Mouse (Mus musculus) embryo, embryonic 11 days (tissue): ENCODE measurements at regions not wholly inside any gene's neighbourhood (a gene's known extent, or its start where the extent isn't known, plus 50 kb on each side); places are given as distances from the start of the nearest gene placed in this dataset.

Experiments used
- DNase-seq: peaks from one replicate; pipeline ENCODE4 v3.0.0-alpha.2; 2015

GRCm38 (mm10) chr2:170294657-170295056, 133.0 kb downstream of the Bcas1 start:
- DNase-seq, result no peak

DNA sequence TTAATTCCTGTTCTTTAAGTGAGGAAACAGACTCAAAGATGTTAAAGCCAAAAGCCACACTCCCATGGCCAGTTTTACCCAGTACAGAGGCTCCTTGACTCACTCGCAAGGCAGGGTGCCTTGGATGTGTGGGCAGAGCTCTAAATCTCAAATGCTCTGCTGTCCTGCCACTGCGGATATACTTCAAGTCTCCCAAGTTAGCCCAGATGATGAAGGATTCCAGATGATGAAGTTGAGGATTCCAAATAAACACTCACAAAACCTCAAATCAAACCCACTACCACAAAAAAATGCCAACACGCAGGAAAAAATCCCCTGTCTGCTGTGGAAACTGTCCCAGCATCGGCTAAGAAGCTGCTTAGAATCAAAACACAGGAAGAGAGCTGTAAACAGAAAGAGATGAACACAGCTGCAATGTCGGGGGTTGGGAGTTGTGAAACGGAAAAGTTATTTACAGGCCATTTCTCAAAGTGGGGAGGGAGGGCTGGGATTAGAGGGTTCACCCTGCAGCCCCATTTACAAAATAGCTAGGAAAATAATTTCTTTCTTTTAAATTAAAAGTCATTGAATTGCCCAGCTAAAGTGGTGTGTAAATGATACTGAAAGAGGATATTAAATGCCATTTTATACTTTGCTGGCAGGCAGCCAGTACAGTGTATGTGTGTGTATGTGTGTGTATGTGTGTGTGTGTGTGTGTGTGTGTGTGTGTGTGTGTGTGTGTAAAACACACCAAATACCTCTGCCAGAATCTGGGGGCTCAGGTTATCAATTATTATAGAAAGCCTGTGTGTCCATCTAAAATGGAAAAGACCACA, 135.6 kb downstream of the Bcas1 start:
- DNase-seq, result no peak

DNA sequence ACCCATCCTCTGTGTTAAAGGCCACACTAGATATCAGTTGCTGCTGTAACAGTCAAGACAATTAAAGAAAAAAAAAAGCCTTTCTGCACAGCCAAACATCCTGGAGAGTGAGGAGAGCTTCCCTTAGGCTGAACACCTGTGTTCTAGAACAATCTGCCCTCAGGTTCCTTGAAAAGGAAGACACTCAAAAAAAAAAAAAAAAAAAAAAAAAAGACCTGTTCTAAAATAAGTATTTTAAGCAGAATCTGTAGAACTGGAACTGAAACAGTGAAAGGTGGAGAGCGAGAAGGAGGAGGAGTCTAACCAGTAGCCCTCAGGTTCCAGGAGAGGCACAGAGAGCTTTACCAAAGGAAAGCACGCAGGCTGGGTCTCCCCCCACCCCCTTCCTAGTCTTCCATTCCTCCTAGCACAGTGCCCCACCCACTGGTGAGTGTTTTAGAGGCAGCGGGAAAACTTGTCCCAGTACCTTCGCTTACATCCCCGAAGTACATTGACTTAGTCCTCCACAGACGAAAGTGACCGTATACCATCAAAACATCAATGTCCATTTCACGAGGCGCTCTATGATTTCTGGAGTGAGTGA, 138.2 kb downstream of the Bcas1 start:
- no peak for DNase-seq

- no peak for DNase-seq
Observed at GRCm38 (mm10) chr2:170288787-170289186, 138.9 kb downstream of the Bcas1 start.

GRCm38 (mm10) chr2:170288196-170288595, 139.4 kb downstream of the Bcas1 start:
- DNase-seq, result peak; percentile 40

GRCm38 (mm10) chr2:170287301-170287885, 139.5 kb upstream of the Zfp217 start:
- peak; percentile 85 for DNase-seq

- DNase-seq, result peak; percentile 45
Observed at GRCm38 (mm10) chr2:170286773-170287172, 138.9 kb upstream of the Zfp217 start.

DNA sequence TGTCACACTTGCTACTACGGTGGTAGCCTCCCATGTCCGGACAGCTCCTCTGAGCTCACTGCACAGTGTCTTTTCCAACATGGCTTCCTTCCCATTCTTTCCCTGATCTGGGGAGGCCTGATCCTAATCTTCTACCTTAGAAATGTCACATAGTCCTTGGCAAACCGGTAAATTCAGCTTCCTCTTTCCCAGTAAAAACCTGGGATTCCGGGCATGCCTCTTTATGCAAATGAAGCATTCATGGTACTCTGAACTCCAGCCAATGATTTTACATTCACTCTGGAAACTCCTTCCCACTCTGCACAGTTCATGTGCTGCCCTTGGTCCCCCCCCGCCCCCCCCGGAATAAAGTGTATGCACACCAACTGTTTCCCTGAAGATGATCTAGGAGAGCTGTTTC, 134.6 kb upstream of the Zfp217 start:
- no peak for DNase-seq

DNA sequence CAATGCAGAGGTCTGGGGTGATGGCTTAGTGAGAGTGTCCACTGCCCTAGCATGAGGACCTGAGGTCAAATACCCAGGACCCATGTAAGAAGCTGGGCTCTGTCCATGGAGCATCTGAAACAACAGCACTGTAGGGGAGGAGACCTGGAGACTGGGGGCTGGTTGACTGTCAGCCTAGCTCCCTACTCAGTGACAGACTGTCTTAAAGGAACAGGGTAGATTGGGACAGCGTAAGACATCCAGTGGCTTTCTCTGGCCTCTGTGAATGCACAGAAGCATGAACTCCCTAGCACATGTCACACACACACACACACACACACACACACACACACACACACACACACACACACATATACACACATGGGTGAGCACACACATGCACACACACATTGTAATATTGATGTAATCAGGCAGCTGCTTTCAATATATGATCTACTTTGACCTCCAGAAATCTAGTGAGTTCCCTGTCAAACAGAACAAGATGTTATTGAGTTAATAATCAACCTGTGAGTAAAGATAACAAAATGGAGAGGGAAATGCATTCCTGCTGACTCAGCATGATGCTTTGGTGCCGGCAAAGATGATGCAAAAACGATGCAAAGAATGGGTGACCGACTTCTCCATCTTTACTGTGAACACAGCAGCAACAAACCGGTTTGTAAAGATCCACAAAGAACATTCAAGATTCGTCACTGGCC, 133.6 kb upstream of the Zfp217 start:
- DNase-seq, result no peak

DNA sequence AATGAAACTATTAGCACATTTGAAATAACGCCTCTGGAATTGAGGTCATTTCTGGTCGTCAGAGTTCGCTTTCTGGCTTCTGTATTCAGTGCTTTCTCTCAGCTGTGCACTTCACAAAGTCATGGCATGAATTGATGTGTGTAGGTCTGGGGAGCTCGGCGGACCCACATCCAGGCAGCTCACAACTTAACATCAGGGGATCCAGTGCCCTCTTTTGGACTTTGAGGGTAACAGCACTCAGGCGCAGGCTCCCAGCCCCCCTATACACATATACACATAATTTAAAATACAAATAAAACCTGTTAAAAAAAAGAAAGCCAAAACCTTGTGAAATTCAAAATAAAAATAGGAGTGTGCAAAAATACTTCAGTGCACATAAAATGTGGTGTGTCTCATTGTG, 132.8 kb upstream of the Zfp217 start:
- peak; percentile 61 for DNase-seq

GRCm38 (mm10) chr2:170277896-170278295, 130.0 kb upstream of the Zfp217 start:
- DNase-seq, result no peak

GRCm38 (mm10) chr2:170277182-170277767, 129.4 kb upstream of the Zfp217 start:
- DNase-seq, result peak; percentile 32

DNA sequence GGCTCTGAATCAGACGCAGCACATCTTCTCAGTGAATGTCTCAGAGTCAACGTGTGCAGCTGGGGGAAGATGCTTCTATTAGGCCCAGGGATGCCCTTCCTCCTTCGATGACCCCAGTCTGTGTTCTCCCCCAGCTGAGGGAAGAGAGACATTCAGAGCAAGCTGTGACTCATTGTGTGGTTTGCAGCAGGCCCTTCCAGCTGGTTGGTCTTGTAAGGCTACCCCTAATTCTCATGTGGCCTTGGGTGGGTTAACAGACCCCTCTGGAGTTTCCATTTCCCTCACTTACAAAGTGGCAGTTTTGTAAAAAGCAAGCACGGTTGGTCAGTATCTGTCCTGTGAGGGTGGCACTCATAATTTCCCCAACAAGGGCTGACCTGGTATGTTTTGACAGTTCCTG, 127.8 kb upstream of the Zfp217 start:
- DNase-seq, result no peak

GRCm38 (mm10) chr2:170269926-170270577, 122.1 kb upstream of the Zfp217 start:
- DNase-seq, result no peak

GRCm38 (mm10) chr2:170268080-170268479, 120.2 kb upstream of the Zfp217 start:
- DNase-seq, result no peak

DNA sequence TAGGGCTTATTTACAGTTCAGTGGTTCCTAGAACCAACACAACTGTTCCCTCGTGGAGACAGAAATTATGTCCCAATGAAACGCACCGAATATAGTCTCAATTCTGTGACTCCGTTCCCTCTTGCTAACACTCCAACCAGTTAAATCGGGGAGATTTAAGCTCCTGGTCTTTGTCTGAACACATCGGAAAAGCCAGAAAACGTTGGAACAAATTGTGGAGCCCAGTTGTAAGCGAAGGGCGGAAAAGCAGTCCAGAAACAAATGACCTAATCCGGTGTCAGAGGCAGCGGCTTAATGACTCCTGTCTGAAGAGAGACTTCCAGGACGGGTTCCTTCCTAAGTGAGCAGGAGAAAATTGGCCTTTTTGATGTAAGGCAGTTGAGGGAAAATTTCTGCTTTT, 119.2 kb upstream of the Zfp217 start:
- DNase-seq, result peak; percentile 54

- no peak for DNase-seq
Observed at GRCm38 (mm10) chr2:170266407-170267101, 118.7 kb upstream of the Zfp217 start.

- no peak for DNase-seq
Observed at GRCm38 (mm10) chr2:170263594-170263993, 115.7 kb upstream of the Zfp217 start.

DNA sequence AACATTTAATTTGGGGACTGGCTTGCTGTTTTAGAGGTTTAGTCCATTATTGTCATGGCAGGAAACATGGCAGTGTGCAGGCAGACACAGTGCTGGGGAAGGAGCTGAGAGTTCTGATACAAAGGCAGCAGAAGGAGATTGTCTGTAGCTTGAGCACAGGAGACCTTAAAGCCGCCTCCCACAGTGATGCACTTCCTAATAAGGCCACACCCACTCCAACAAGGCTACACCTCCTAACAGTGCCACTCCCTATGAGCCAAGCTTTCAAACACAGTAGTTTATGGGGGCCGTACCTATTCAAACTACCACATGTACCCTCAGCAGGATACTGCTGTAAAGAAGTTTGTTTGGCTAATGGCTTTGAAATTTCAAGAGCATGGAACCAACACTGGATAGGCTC, 113.3 kb upstream of the Zfp217 start:
- DNase-seq, result no peak

DNA sequence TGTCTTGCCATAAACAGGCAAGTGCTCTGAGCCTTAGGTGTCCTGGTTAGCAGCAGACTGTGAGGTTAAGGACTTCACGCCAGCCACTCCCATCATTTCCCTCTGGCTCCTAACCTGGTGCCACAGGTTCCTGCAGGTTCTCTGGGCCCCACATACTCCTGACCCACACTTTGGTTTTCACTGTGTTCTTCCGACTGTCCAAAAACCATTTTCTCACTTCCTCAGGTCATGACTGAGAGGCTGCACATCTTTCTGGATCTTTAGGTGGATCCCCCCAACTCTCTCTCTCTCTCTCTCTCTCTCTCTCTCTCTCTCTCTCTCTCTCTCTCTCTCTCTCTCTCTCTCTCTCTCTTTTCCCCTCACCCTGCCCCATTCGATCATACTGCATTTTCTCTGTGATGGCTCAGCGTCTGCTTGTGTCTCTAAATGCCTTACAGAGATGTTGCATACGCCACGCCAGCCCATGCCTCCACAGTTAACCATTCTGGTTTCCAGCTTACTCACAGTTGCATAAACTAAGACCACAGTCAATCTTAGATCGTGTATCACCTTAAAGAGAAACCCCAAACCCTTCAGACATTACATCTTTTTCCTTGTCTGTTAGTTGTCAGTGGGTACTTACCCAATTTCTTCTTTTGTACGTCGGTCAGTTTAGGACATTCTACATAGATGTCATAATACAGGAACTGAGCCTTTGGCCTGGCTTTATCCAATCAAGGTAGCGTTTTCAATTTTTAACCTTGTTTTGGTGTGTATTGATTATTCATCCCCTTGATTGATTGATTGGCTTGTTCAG, 112.0 kb upstream of the Zfp217 start:
- DNase-seq, result no peak

DNA sequence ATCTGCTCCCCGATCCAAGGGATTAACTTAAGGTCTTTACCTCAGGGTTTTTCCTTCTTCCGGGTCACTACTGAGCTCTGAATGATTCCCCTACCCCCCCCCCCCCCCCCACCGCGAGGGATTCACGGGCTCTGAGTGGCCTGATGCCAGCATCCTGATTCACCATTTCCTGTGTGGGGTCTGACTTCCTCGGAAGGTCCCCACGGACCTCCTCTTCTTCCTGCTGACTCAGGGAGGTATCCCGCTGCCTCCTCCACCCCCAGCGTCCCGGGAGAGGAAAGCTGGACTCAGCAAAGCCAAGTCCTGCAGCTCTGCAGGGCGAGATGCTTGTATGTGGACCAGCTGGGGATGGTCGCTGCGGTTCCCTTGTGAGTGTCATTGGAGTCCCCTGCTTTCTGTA, 110.5 kb upstream of the Zfp217 start:
- DNase-seq, result no peak
